13 mouse cellular contexts compared by ENCODE assay signal in genomic region chr16:38702316-38702715, GRCm38 (mm10). TPM values are rescaled to one million over a fixed set of nuclear protein-coding genes. Genes with fewer than 3 reads are reported as not detected.
DNase-seq lines count a peak whose midpoint lies in the region; ATAC-seq and TF ChIP-seq lines count a peak whose summit lies in the region.
"Had no signal": no experiment of that assay in that cellular context is flagged by ENCODE, and none has a peak within 500 bp of the region (broad histone marks: within the 10 kb centered on the region; RNA-seq: fewer than 3 reads in every experiment).

No protein-coding gene starts in this region.

- 0 out of 2 replicates have a peak overlapping the region, but pooled peaks have one; percentile 16 for H3K4me2 ChIP-seq in kidney, embryonic 16.5 days (replicated peaks; ENCODE audit: low read depth, low read length)
- H3K4me2 ChIP-seq in embryonic facial prominence, embryonic 12.5 days (replicated peaks) = no peak overlapping the region
- peak overlapping the region; percentile 31 for H3K4me2 ChIP-seq in limb, embryonic 13.5 days (replicated peaks)
- H3K4me2 ChIP-seq in liver, postnatal 0 days (ENCODE audit: low read depth, low read length) = no peak overlapping the region

- H3K4me1 ChIP-seq in kidney, embryonic 16.5 days (ENCODE audit: insufficient read depth, low read length) = 0 out of 2 replicates have a peak, but pooled peaks cover 7% of the 10 kb centered on the region
- H3K4me1 ChIP-seq in kidney, adult 2 months (ENCODE audit: control insufficient read depth, insufficient read depth, low read length) = no peaks in the 10 kb centered on the region
- peaks cover 23% of the 10 kb centered on the region for H3K4me1 ChIP-seq in embryonic facial prominence, embryonic 12.5 days
- peaks cover 52% of the 10 kb centered on the region for H3K4me1 ChIP-seq in limb, embryonic 13.5 days
- no peaks in the 10 kb centered on the region; the same call in none of the 2 replicates for H3K4me1 ChIP-seq in liver, postnatal 0 days (ENCODE audit: insufficient read depth)

- no peak overlapping the region for H3K4me3 ChIP-seq in kidney, embryonic 16.5 days (ENCODE audit: low read length)
- H3K4me3 ChIP-seq in kidney, adult 2 months (ENCODE audit: insufficient read depth, low read depth, low read length) = no peak overlapping the region
- no peak overlapping the region for H3K4me3 ChIP-seq in embryonic facial prominence, embryonic 12.5 days
- H3K4me3 ChIP-seq in limb, embryonic 13.5 days = no peak overlapping the region
- no peak overlapping the region for H3K4me3 ChIP-seq in liver, postnatal 0 days (ENCODE audit: low read depth, low read length)

- H3K27ac ChIP-seq in kidney, embryonic 16.5 days (ENCODE audit: low read length) = peak overlapping the region; percentile 51; the same call in 1 of the 2 replicates
- no peak overlapping the region for H3K27ac ChIP-seq in kidney, adult 2 months (ENCODE audit: insufficient read depth, low read depth, low read length)
- H3K27ac ChIP-seq in embryonic facial prominence, embryonic 12.5 days = 0 out of 2 replicates have a peak overlapping the region, but pooled peaks have one; percentile 12
- peak overlapping the region; percentile 59; the same call in 1 of the 2 replicates for H3K27ac ChIP-seq in limb, embryonic 13.5 days
- H3K27ac ChIP-seq in liver, postnatal 0 days (ENCODE audit: low read depth) = no peak overlapping the region

- DNase-seq in heart, adult 11 months = peak; percentile 69
- DNase-seq in heart, adult 8-10 months (ENCODE audit: low spot score) = no peak
- DNase-seq in kidney, adult 2 months = no peak
- no peak for DNase-seq in liver, postnatal 0 days
- no peak for DNase-seq in gastrocnemius, adult 18-20 months (ENCODE audit: low spot score)
- DNase-seq: cerebellum, postnatal 25 days; gastrocnemius, postnatal 10 days; kidney, adult 9 months; liver had no signal

- no peak for ATAC-seq in kidney, embryonic 16.5 days (ENCODE audit: low FRiP score, low TSS enrichment)
- ATAC-seq in embryonic facial prominence, embryonic 12.5 days (ENCODE audit: insufficient number of reproducible peaks, insufficient read depth, low FRiP score, low TSS enrichment) = no peak
- no peak for ATAC-seq in limb, embryonic 13.5 days (ENCODE audit: low FRiP score, low read depth)
- no peak for ATAC-seq in liver, postnatal 0 days

- TF ChIP-seq EP300 in liver, postnatal 0 days (IDR thresholded peaks at IDR 0.05; ENCODE audit: low read depth) = no peak

- no peak overlapping the region for H3K9ac ChIP-seq in kidney, embryonic 16.5 days (replicated peaks; ENCODE audit: low read length)
- no peak overlapping the region for H3K9ac ChIP-seq in embryonic facial prominence, embryonic 12.5 days
- no peak overlapping the region for H3K9ac ChIP-seq in limb, embryonic 13.5 days
- no peak overlapping the region for H3K9ac ChIP-seq in liver, postnatal 0 days (replicated peaks)

- no peaks in the 10 kb centered on the region for H3K9me3 ChIP-seq in kidney, embryonic 16.5 days (ENCODE audit: low read length)
- no peaks in the 10 kb centered on the region for H3K9me3 ChIP-seq in embryonic facial prominence, embryonic 12.5 days
- H3K9me3 ChIP-seq in limb, embryonic 13.5 days = no peaks in the 10 kb centered on the region
- H3K9me3 ChIP-seq in liver, postnatal 0 days (ENCODE audit: low read length) = no peaks in the 10 kb centered on the region
- H3K9me3 ChIP-seq: megakaryocyte, embryonic 14.5 days had no signal

- no peaks in the 10 kb centered on the region for H3K27me3 ChIP-seq in kidney, embryonic 16.5 days (ENCODE audit: insufficient read depth, low read length)
- H3K27me3 ChIP-seq in kidney, adult 2 months (replicated peaks; ENCODE audit: control insufficient read depth, insufficient read depth, low read length) = no peaks in the 10 kb centered on the region
- no peaks in the 10 kb centered on the region for H3K27me3 ChIP-seq in embryonic facial prominence, embryonic 12.5 days
- H3K27me3 ChIP-seq in limb, embryonic 13.5 days = no peaks in the 10 kb centered on the region
- H3K27me3 ChIP-seq in liver, postnatal 0 days (ENCODE audit: insufficient read depth, low read length) = 0 out of 2 replicates have a peak, but pooled peaks cover 3% of the 10 kb centered on the region

- no peaks in the 10 kb centered on the region for H3K36me3 ChIP-seq in kidney, embryonic 16.5 days (ENCODE audit: insufficient read depth, low read length)
- H3K36me3 ChIP-seq in kidney, adult 2 months (ENCODE audit: control insufficient read depth, insufficient read depth, low read length) = no peaks in the 10 kb centered on the region
- no peaks in the 10 kb centered on the region for H3K36me3 ChIP-seq in embryonic facial prominence, embryonic 12.5 days
- H3K36me3 ChIP-seq in limb, embryonic 13.5 days = no peaks in the 10 kb centered on the region
- no peaks in the 10 kb centered on the region for H3K36me3 ChIP-seq in liver, postnatal 0 days (replicated peaks; ENCODE audit: insufficient read depth, low read length)

- no peak for TF ChIP-seq POLR2A in kidney, adult 2 months (IDR thresholded peaks at IDR 0.05; ENCODE audit: low read depth, low read length)

- TF ChIP-seq CTCF in kidney, adult 2 months (conservative IDR thresholded peaks at IDR 0.05; ENCODE audit: insufficient read depth, insufficient read length, low read depth, low read length) = no peak
- TF ChIP-seq CTCF in liver, postnatal 0 days (IDR thresholded peaks at IDR 0.05; ENCODE audit: low read depth) = no peak

- WGBS in kidney, embryonic 16.5 days = 83% methylated on average over 3 of the region's 3 CpGs
- WGBS in kidney, adult 2 months = 89% methylated on average over 3 of the region's 3 CpGs
- WGBS in embryonic facial prominence, embryonic 12.5 days = 81% methylated on average over 3 of the region's 3 CpGs
- WGBS in limb, embryonic 13.5 days = 76% methylated on average over 3 of the region's 3 CpGs
- WGBS in liver, postnatal 0 days (ENCODE audit: insufficient replicate concordance) = 66% methylated on average over 3 of the region's 3 CpGs

RNA-seq across cellular contexts. Expression of gene Arhgap31, which starts 10.8 kb away (rescaled TPM):
- 10 to 100 TPM; 32.9 to 44.3 (median 39.1) TPM for total RNA-seq in heart, adult 8-10 months (2022)
- 10.8 and 13.3 TPM in 2 replicates for polyA plus RNA-seq in kidney, embryonic 16.5 days (2015; fragmentation: Nextera tagmentation; extraction: Ambion mirVana)
- polyA plus RNA-seq in kidney, adult 2 months (2012; rRNA removed) = 5.8 and 6.9 TPM in 2 replicates
- 14.3 and 16.5 TPM in 2 replicates for polyA plus RNA-seq in embryonic facial prominence, embryonic 12.5 days (2016; fragmentation: Nextera tagmentation; extraction: Ambion mirVana)
- polyA plus RNA-seq in limb, embryonic 13.5 days (2015; fragmentation: Nextera tagmentation; extraction: Ambion mirVana) = 13.3 and 14.5 TPM in 2 replicates
- polyA plus RNA-seq in liver, postnatal 0 days (2015; fragmentation: Nextera tagmentation; extraction: Ambion mirVana) = 1.6 and 1.7 TPM in 2 replicates
- total RNA-seq in gastrocnemius, adult 18-20 months (2021) = 10 to 100 TPM; 12.9 to 15.9 TPM

RNA-seq across cellular contexts. Expression of gene B4galt4, which starts 39.7 kb away (rescaled TPM):
- total RNA-seq in heart, adult 8-10 months (2022) = 10 to 100 TPM in 2 of 4 experiments, 1 to 10 TPM in 2; 7.2 to 11.7 (median 9.6) TPM
- 32.7 and 34.5 TPM in 2 replicates for polyA plus RNA-seq in kidney, embryonic 16.5 days (2015; fragmentation: Nextera tagmentation; extraction: Ambion mirVana)
- polyA plus RNA-seq in kidney, adult 2 months (2012; rRNA removed) = 5.0 and 5.4 TPM in 2 replicates
- 30.5 and 32.2 TPM in 2 replicates for polyA plus RNA-seq in embryonic facial prominence, embryonic 12.5 days (2016; fragmentation: Nextera tagmentation; extraction: Ambion mirVana)
- 36.7 and 37.2 TPM in 2 replicates for polyA plus RNA-seq in limb, embryonic 13.5 days (2015; fragmentation: Nextera tagmentation; extraction: Ambion mirVana)
- polyA plus RNA-seq in liver, postnatal 0 days (2015; fragmentation: Nextera tagmentation; extraction: Ambion mirVana) = 3.0 and 3.4 TPM in 2 replicates
- 1 to 10 TPM; 3.5 to 4.3 TPM for total RNA-seq in gastrocnemius, adult 18-20 months (2021)

Comparison
In these comparisons a context has a peak if more than half of its experiments do, and no peak if none do; other contexts are left out.
1. H3K27ac ChIP-seq: peak in kidney, embryonic 16.5 days (single experiment), embryonic facial prominence, embryonic 12.5 days (single experiment) and limb, embryonic 13.5 days (single experiment); none in kidney, adult 2 months (single experiment) and liver, postnatal 0 days (single experiment).
2. H3K4me2 ChIP-seq: peak in kidney, embryonic 16.5 days (single experiment) and limb, embryonic 13.5 days (single experiment); none in embryonic facial prominence, embryonic 12.5 days (single experiment) and liver, postnatal 0 days (single experiment).